Mouse (Mus musculus) stomach, postnatal 0 days (tissue): ENCODE measurements around the gene Stk4. TPM values are rescaled to one million over a fixed set of nuclear protein-coding genes. Genes with fewer than 3 reads are reported as not detected.
A peak's percentile ranks its signal among the peaks of the same experiment; 100 is the strongest.

Source experiments
- ATAC-seq: fragments of 200-750 bp; cut with Nextera tagmentation; 2 replicates; pipeline ENCODE4 v1.8.0; 2017; ENCODE audit not compliant: low FRiP score, low TSS enrichment
- DNase-seq: peaks from one replicate; pipeline ENCODE4 v3.0.0-alpha.2; 2016; ENCODE audit warnings: low spot score
- H3K27ac ChIP-seq: fragments of 300-500 bp; sonication (generic); replicated peaks from 2 replicates; pipeline ENCODE4 v1.5.1; 2014; ENCODE audit warnings: mild to moderate bottlenecking, control low read depth
- H3K27me3 ChIP-seq: fragments of 300-500 bp; sonication (generic); 2 replicates; pipeline ENCODE4 v1.6.1; 2014; ENCODE audit warnings: low read length; ENCODE audit not compliant: control insufficient read depth, insufficient read depth
- H3K36me3 ChIP-seq: fragments of 300-500 bp; sonication (generic); 2 replicates; pipeline ENCODE4 v1.6.1; 2014; ENCODE audit warnings: low read length, mixed read lengths; ENCODE audit not compliant: control insufficient read depth, insufficient read depth
- H3K4me1 ChIP-seq: fragments of 300-500 bp; sonication (generic); replicated peaks from 2 replicates; pipeline ENCODE4 v1.6.1; 2014; ENCODE audit warnings: antibody characterized with exemption; ENCODE audit not compliant: control insufficient read depth, insufficient read depth
- H3K4me2 ChIP-seq: fragments of 300-500 bp; sonication (generic); replicated peaks from 2 replicates; pipeline ENCODE4 v1.6.1; 2014; ENCODE audit warnings: low read depth, mild to moderate bottlenecking, control low read depth, moderate library complexity
- H3K4me3 ChIP-seq: fragments of 300-500 bp; sonication (generic); 2 replicates; pipeline ENCODE4 v1.5.1; 2014; ENCODE audit warnings: low read depth, low read length, control low read depth
- H3K9ac ChIP-seq: fragments of 300-500 bp; sonication (generic); 2 replicates; pipeline ENCODE4 v1.6.1; 2014; ENCODE audit warnings: mild to moderate bottlenecking, low read length, control low read depth, mixed read lengths
- H3K9me3 ChIP-seq: fragments of 300-500 bp; sonication (generic); 2 replicates; pipeline ENCODE4 v1.6.1; 2016; ENCODE audit warnings: low read length; ENCODE audit not compliant: control insufficient read depth
- CTCF ChIP-seq: IDR thresholded peaks from 2 replicates; pipeline ENCODE4 v1.5.1; 2016; ENCODE audit warnings: antibody characterized with exemption, low read depth, mild to moderate bottlenecking, moderate library complexity
- EP300 ChIP-seq: optimal IDR thresholded peaks from 2 replicates; pipeline ENCODE3; 2016; ENCODE audit warnings: antibody characterized with exemption
- WGBS: fragments of 180-500 bp; shearing (Covaris S2); extraction: QIAGEN DNeasy Blood & Tissue Kit; methylation state at CpG from one replicate; pipeline ENCODE4 v1.1.7; 2014; 5-methylcytosine and 5-hydroxymethylcytosine counted together
- polyA plus RNA-seq: library from polyadenylated mRNA; unstranded; fragments of >200 nt; fragmentation: Nextera tagmentation; extraction: Ambion mirVana; gene quantifications from 2 replicates; pipeline ENCODE4 v1.2.1, GENCODE M21; 2015

The Stk4 gene
- polyA plus RNA-seq, 1 experiment from 2014 or later = 13.6 TPM

- ATAC-seq (no peak), DNase-seq (peak; percentile 34)
- TF ChIP-seq CTCF (peak; percentile 69), EP300 (no peak)
- no peak overlapping the region for H3K27ac ChIP-seq
- 71% methylated on average over 13 of the region's 13 CpGs for WGBS
- no peaks in the 10 kb centered on the region; the same call in 1 of the 2 replicates for H3K36me3 ChIP-seq
- H3K4me3 ChIP-seq = no peak overlapping the region
- no peaks in the 10 kb centered on the region for H3K4me1 ChIP-seq
- no peak overlapping the region for H3K4me2 ChIP-seq
- H3K9me3 ChIP-seq = no peaks in the 10 kb centered on the region
- no peak overlapping the region for H3K9ac ChIP-seq
- H3K27me3 ChIP-seq = no peaks in the 10 kb centered on the region
These were observed 56.4 kb downstream of the Stk4 start for GRCm38 (mm10) chr2:164126533-164126955.

- 82% methylated on average over 2 of the region's 2 CpGs for WGBS
- H3K4me1 ChIP-seq = no peaks in the 10 kb centered on the region
- no peak overlapping the region for H3K4me2 ChIP-seq
- no peaks in the 10 kb centered on the region for H3K9me3 ChIP-seq
- no peaks in the 10 kb centered on the region for H3K27me3 ChIP-seq
- no peak overlapping the region for H3K27ac ChIP-seq
- TF ChIP-seq CTCF (no peak), EP300 (no peak)
- H3K9ac ChIP-seq = no peak overlapping the region
- ATAC-seq = no peak
- no peak overlapping the region for H3K4me3 ChIP-seq
- H3K36me3 ChIP-seq = no peaks in the 10 kb centered on the region; the same call in 1 of the 2 replicates
- no peak for DNase-seq
These were observed 57.2 kb downstream of the Stk4 start for GRCm38 (mm10) chr2:164127297-164127696.

- Histone ChIP-seq H3K4me3 (no peak overlapping the region), H3K9me3 (no peaks in the 10 kb centered on the region), H3K4me1 (no peaks in the 10 kb centered on the region), H3K36me3 (no peaks in the 10 kb centered on the region), H3K4me2 (no peak overlapping the region), H3K27ac (no peak overlapping the region), H3K9ac (no peak overlapping the region), H3K27me3 (no peaks in the 10 kb centered on the region)
- DNase-seq (no peak), ATAC-seq (no peak)
- TF ChIP-seq CTCF (no peak), EP300 (no peak)
- WGBS = 92% methylated on average over 12 of the region's 12 CpGs
These were observed 58.7 kb downstream of the Stk4 start for GRCm38 (mm10) chr2:164128576-164129411.

GRCm38 (mm10) chr2:164131586-164131985 is 61.5 kb downstream of the Stk4 start:
- H3K27ac ChIP-seq = no peak overlapping the region
- ATAC-seq (no peak), DNase-seq (no peak)
- no peak overlapping the region for H3K4me3 ChIP-seq
- no peaks in the 10 kb centered on the region for H3K9me3 ChIP-seq
- 83% methylated on average over 1 of the region's 1 CpGs for WGBS
- H3K4me1 ChIP-seq = no peaks in the 10 kb centered on the region
- H3K4me2 ChIP-seq = no peak overlapping the region
- TF ChIP-seq EP300 (no peak), CTCF (no peak)
- no peak overlapping the region for H3K9ac ChIP-seq
- no peaks in the 10 kb centered on the region for H3K36me3 ChIP-seq
- no peaks in the 10 kb centered on the region for H3K27me3 ChIP-seq

GRCm38 (mm10) chr2:164134563-164134962 is 64.4 kb downstream of the Stk4 start:
- TF ChIP-seq CTCF = peak; percentile 82
- no peak for TF ChIP-seq EP300
- DNase-seq = peak; percentile 30
- Histone ChIP-seq H3K9ac (no peak overlapping the region), H3K9me3 (no peaks in the 10 kb centered on the region), H3K27me3 (no peaks in the 10 kb centered on the region), H3K36me3 (no peaks in the 10 kb centered on the region), H3K27ac (no peak overlapping the region), H3K4me3 (no peak overlapping the region), H3K4me2 (no peak overlapping the region), H3K4me1 (no peaks in the 10 kb centered on the region)
- no peak for ATAC-seq
- WGBS = 53% methylated on average over 6 of the region's 6 CpGs

GRCm38 (mm10) chr2:164135367-164135766 is 65.2 kb downstream of the Stk4 start:
- 40% methylated on average over 1 of the region's 1 CpGs for WGBS
- H3K9me3 ChIP-seq = no peaks in the 10 kb centered on the region
- no peaks in the 10 kb centered on the region for H3K36me3 ChIP-seq
- no peak for ATAC-seq
- no peaks in the 10 kb centered on the region for H3K4me1 ChIP-seq
- no peak overlapping the region for H3K4me2 ChIP-seq
- no peak for TF ChIP-seq EP300
- TF ChIP-seq CTCF = no peak
- H3K27me3 ChIP-seq = no peaks in the 10 kb centered on the region
- no peak overlapping the region for H3K27ac ChIP-seq
- no peak overlapping the region for H3K4me3 ChIP-seq
- DNase-seq = no peak
- no peak overlapping the region for H3K9ac ChIP-seq
